Mouse (Mus musculus) megakaryocyte, adult 5-6 weeks (primary cell): ENCODE results near the gene Olfr872. TPM values are rescaled to one million over a fixed set of nuclear protein-coding genes. Genes with fewer than 3 reads are reported as not detected.
"Not testable (repeated sequence)": the region's sequence is repeated elsewhere in the genome, so short reads cannot be mapped to it uniquely, and the experiment has no call there.

ENCODE experiments used
- ATAC-seq: 2 replicates; pipeline ENCODE4 v1.8.0; 2016; ENCODE audit warnings: mild to moderate bottlenecking, inconsistent platforms; ENCODE audit not compliant: poor library complexity, severe bottlenecking
- total RNA-seq, 2 experiments: library from RNA; stranded (forward) in 1 of 2; stranded (reverse) in 1 of 2; fragments of 153-499, 151-499 nt in 1 of 2; fragments of 221-1000, 200-1000 nt in 1 of 2; gene quantifications; 2 replicates each; pipeline versions ENCODE4 v1.2.3 to v1.2.4; 2015 to 2017

Olfr872 gene
- not detected in 2 replicates for total RNA-seq (2015)
- not detected in 2 replicates for total RNA-seq (2017)

DNA sequence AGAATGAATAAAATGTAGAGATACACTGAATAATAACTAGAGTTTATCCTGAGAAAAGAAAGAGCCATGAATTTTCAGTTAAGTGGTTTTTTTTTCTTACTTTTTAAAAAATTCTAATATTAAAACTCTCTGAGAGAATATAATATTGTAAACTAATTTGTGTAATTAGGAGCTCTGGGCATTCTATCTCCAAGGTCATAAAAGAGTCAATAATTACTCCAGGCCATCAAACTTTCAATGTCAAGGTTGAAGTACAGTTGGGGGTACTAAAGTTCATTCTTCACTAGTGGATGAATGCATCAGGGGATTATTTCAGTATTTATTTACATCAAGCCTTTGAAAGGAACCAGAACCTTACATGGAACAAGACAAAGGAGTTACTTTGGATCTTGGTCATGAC lies at the start of gene Olfr872:
Gene Olfr872, plus strand, starts transcription at position 301 of the 400 bp plus-strand sequence.
- no peak for ATAC-seq

- no peak for ATAC-seq
Measured at GRCm38 (mm10) chr9:20202131-20202530, 34.8 kb upstream of the Olfr872 start.

- not testable (repeated sequence) for ATAC-seq
Measured at GRCm38 (mm10) chr9:20203413-20203984, 33.4 kb upstream of the Olfr872 start.

DNA sequence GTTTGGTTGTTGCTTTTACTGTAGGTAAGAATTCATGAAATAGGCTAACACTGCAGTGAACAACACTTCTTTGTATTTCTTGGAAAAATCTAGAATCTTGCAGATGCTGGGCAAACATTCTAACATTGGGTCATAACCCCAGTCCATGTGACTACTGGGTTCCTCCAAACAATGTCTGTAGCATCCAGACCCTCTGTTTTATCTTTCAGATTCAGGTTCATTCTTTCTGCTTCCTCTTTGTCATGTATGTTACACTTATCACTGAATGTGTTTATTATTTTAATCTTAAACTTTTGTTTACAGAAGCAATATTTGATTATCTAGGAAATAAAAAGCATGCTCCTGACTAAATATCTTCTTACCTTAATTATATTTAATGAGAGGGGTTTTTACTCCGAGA lies 26.1 kb upstream of the Olfr872 start:
- no peak for ATAC-seq

- no peak for ATAC-seq
Measured at GRCm38 (mm10) chr9:20211477-20211876, 25.4 kb upstream of the Olfr872 start.

DNA sequence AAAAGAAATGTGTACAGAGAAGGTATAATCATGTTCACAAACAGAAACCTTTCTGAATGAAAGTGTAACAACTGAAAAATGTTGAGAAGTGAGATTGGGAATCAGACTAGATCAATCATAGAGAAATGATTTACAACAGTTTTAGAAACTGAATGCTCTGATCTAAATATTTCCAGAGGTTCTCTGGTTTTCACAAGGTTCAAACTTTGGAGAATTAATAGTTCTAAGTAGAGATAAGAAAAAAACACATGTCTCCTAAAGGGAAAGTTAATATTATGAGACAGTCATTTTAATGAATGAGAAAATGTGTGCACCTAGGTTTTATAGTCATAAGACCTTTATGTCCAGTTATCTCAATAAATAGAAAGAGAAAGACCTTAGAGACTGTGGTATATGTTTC lies 25.0 kb upstream of the Olfr872 start, which contains the start of gene Olfr871:
Gene Olfr871, plus strand, starts transcription at position 301 of the 400 bp plus-strand sequence.
- no peak for ATAC-seq

GRCm38 (mm10) chr9:20237378-20237777 lies 459 bp downstream of the Olfr872 start:
- no peak for ATAC-seq

DNA sequence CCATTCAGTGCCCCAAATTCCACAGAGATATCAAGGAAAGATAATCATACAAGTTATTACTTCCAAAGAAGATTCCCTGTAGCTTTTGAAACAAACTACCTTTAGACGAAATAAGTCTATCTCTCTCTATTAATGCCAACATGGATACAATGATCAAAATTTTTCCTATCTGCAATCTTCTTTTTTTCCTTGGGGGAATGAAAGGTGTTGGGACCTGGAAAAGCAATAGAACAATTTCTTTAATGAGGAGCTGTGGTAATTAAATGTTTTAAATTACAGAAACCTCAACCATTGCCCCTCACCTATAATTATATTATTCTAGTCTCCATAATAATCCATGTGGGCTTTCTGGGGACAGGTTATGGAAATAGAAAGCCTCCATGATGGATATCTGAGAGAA lies 45.1 kb downstream of the Olfr872 start, which contains the start of gene Olfr39:
Gene Olfr39, plus strand, starts transcription at position 301 of the 400 bp plus-strand sequence.
- no peak for ATAC-seq

DNA sequence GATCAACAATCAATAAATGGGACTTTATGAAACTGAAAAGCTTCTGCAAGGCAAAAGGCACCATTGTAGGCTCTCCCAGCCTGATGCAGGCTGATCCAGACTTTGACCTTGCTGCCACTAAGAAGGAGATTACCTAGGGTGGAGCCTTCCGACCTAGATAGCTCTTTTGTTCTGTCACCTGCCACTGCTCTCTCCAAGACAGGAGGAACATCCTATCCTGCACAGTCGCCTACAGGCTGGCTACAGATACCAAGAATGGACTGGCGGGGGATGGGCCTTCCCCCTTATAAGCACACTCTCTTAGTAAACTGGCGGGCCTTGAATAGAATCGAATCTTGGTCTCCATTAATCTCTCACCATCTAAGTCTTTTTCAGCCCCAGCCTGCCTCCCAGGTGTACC lies 58.6 kb downstream of the Olfr872 start:
- ATAC-seq: not testable (repeated sequence)

GRCm38 (mm10) chr9:20298232-20298631 lies 61.3 kb downstream of the Olfr872 start, which contains the start of gene Olfr873:
Olfr873 (plus strand) TSS chr9:20298532.
- no peak for ATAC-seq

Other genes with a start within 250 kb of the Olfr872 start
- gene Olfr866, start 209.1 kb upstream of the Olfr872 start, total RNA-seq (2015): not detected in 2 replicates
- gene Olfr866, start 209.1 kb upstream of the Olfr872 start, total RNA-seq (2017): not detected in 2 replicates
- gene Olfr867, start 179.6 kb upstream of the Olfr872 start, total RNA-seq (2015): not detected in 2 replicates
- gene Olfr867, start 179.6 kb upstream of the Olfr872 start, total RNA-seq (2017): not detected in 2 replicates
- gene Olfr868, start 138.5 kb upstream of the Olfr872 start, total RNA-seq (2015): not detected in 2 replicates
- not detected in 2 replicates for gene Olfr868, start 138.5 kb upstream of the Olfr872 start, total RNA-seq (2017)
- gene Olfr869, start 108.1 kb upstream of the Olfr872 start, total RNA-seq (2015): not detected in 2 replicates
- gene Olfr869, start 108.1 kb upstream of the Olfr872 start, total RNA-seq (2017): not detected in 2 replicates
- gene Olfr870, start 63.1 kb upstream of the Olfr872 start, total RNA-seq (2015): not detected in 2 replicates
- gene Olfr870, start 63.1 kb upstream of the Olfr872 start, total RNA-seq (2017): not detected in 2 replicates
- gene Olfr871, start 24.9 kb upstream of the Olfr872 start, total RNA-seq (2015): not detected in 2 replicates
- not detected in 2 replicates for gene Olfr871, start 24.9 kb upstream of the Olfr872 start, total RNA-seq (2017)
- not detected in 2 replicates for gene Olfr39, start 45.2 kb downstream of the Olfr872 start, total RNA-seq (2015)
- gene Olfr39, start 45.2 kb downstream of the Olfr872 start, total RNA-seq (2017): not detected in 2 replicates
- gene Olfr873, start 61.4 kb downstream of the Olfr872 start, total RNA-seq (2015): not detected in 2 replicates
- not detected in 2 replicates for gene Olfr873, start 61.4 kb downstream of the Olfr872 start, total RNA-seq (2017)
- gene Olfr18, start 99.0 kb downstream of the Olfr872 start, total RNA-seq (2015): not detected in 2 replicates
- not detected in 2 replicates for gene Olfr18, start 99.0 kb downstream of the Olfr872 start, total RNA-seq (2017)
- gene Zfp560, start 148.1 kb downstream of the Olfr872 start, total RNA-seq (2015): 7.1 and 9.2 TPM in 2 replicates
- gene Zfp560, start 148.1 kb downstream of the Olfr872 start, total RNA-seq (2017): 0.70 and 4.5 TPM in 2 replicates
- gene Zfp26, start 223.0 kb downstream of the Olfr872 start, total RNA-seq (2015): 23.0 and 27.1 TPM in 2 replicates
- gene Zfp26, start 223.0 kb downstream of the Olfr872 start, total RNA-seq (2017): 33.0 and 36.9 TPM in 2 replicates